21 mouse cellular contexts compared by ENCODE assay signal in genomic region chr12:118839398-118839797, GRCm38 (mm10). TPM values are rescaled to one million over a fixed set of nuclear protein-coding genes. Genes with fewer than 3 reads are reported as not detected.
"Had no signal": no experiment of that assay in that cellular context is flagged by ENCODE, and none has a peak within 500 bp of the region (broad histone marks: within the 10 kb centered on the region; RNA-seq: fewer than 3 reads in every experiment).

No protein-coding gene starts in this region.

- H3K4me2 ChIP-seq: kidney, embryonic 15.5 days; liver, embryonic 13.5 days; neural tube, embryonic 12.5 days; neural tube, embryonic 15.5 days; stomach, embryonic 15.5 days had no signal

- DNase-seq: kidney, adult 8-10 months; kidney, postnatal 10 days; kidney, postnatal 36 days; layer of hippocampus, postnatal 36 days; liver, embryonic 13.5 days; lung, adult 2 months; lung, postnatal 10 days; lung, postnatal 36 days; midbrain, embryonic 14.5 days; right cerebral cortex, postnatal 25 days; spleen, adult 18-20 months; thymus, postnatal 36 days had no signal

- H3K9ac ChIP-seq: kidney, embryonic 15.5 days; liver, embryonic 13.5 days; neural tube, embryonic 12.5 days; neural tube, embryonic 15.5 days; stomach, embryonic 15.5 days had no signal

- H3K4me3 ChIP-seq: kidney, embryonic 15.5 days; left cerebral cortex, adult 2 months; liver, embryonic 13.5 days; megakaryocyte, embryonic 14.5 days; midbrain, embryonic 10.5 days; neural tube, embryonic 12.5 days; neural tube, embryonic 15.5 days; stomach, embryonic 15.5 days had no signal

- H3K9me3 ChIP-seq: kidney, embryonic 15.5 days; liver, embryonic 13.5 days; midbrain, embryonic 10.5 days; neural tube, embryonic 12.5 days; neural tube, embryonic 15.5 days; stomach, embryonic 15.5 days had no signal

- H3K36me3 ChIP-seq: kidney, embryonic 15.5 days; liver, embryonic 13.5 days; midbrain, embryonic 10.5 days; neural tube, embryonic 12.5 days; neural tube, embryonic 15.5 days; stomach, embryonic 15.5 days had no signal

- H3K4me1 ChIP-seq: liver, embryonic 13.5 days had no signal

- H3K27ac ChIP-seq: kidney, embryonic 15.5 days; left cerebral cortex, adult 2 months; liver, embryonic 13.5 days; midbrain, embryonic 10.5 days; neural tube, embryonic 12.5 days; neural tube, embryonic 15.5 days; stomach, embryonic 15.5 days had no signal

RNA-seq across cellular contexts. Expression of gene Sp8, which starts 6.7 kb away (rescaled TPM):
- polyA plus RNA-seq: kidney, embryonic 15.5 days; liver, adult 2 months; liver, embryonic 13.5 days; liver, embryonic 16.5 days; lung, adult 2 months; stomach, embryonic 15.5 days had no signal
